Mouse (Mus musculus): ENCODE results near the gene Fkbp8. TPM values are rescaled to one million over a fixed set of nuclear protein-coding genes. Genes with fewer than 3 reads are reported as not detected.

Fkbp8 gene
- total and polyA plus RNA-seq, 3 experiments, result 116 to 179 (median 135) TPM

GRCm38 (mm10) chr8:70504851-70505250 lies 22.7 kb upstream of the Fkbp8 start:
- TF ChIP-seq POLR2A (IDR thresholded peaks at IDR 0.05; ENCODE audit: insufficient read depth, low read depth, low read length) (no peak), EP300 (IDR thresholded peaks at IDR 0.05; ENCODE audit: insufficient read depth, low read depth, low read length) (0 out of 2 replicates have a peak, but pooled peaks have one; percentile 19), CTCF (IDR thresholded peaks at IDR 0.05) (peak; percentile 96)
- H3K27me3 ChIP-seq (ENCODE audit: control insufficient read depth, insufficient read depth, low read length), result peaks cover 1% of the 10 kb centered on the region; the same call in 1 of the 2 replicates
- H3K4me1 ChIP-seq (ENCODE audit: control insufficient read depth, insufficient read depth, low read length), result peaks cover 15% of the 10 kb centered on the region

DNA sequence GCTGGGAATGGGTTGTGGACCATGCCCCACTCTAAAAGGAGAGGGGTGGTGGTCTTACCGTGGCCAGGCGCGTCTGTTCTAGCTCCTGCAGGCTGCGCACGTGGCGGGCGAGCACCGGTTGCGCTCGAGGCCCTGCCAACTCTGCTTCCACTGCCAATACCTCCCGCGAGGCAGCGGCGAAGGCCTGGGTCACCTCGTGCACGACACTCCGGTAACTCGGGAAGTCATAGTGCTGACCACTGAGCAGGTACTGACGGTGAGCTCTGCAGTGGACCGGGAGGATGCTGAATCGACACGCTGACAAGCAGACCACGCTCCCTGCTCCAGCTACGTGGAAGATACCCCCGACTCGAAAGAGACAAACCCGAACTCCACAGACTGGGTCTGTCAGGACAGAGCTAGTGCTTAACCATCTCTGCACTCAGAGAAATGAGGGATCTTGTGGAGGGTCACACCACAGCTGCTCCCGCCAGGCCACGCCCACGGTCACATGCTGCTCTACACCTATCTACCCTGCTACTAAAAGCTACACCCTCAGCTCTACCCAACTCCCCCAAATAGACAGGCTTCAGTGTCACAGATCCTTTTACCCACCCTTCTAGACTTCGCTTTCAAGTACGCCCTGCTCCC lies 21.7 kb upstream of the Fkbp8 start:
- peaks cover 2% of the 10 kb centered on the region; the same call in 1 of the 2 replicates for H3K36me3 ChIP-seq (ENCODE audit: control insufficient read depth, insufficient read depth, low read length)
- H3K9ac ChIP-seq (ENCODE audit: low read depth, low read length), result peak overlapping the region; percentile 34
- WGBS, result 32% methylated on average over 32 of the region's 32 CpGs
- TF ChIP-seq CTCF (IDR thresholded peaks at IDR 0.05) (no peak), EP300 (IDR thresholded peaks at IDR 0.05; ENCODE audit: insufficient read depth, low read depth, low read length) (0 out of 2 replicates have a peak, but pooled peaks have one; percentile 21)
- H3K4me1 ChIP-seq (ENCODE audit: control insufficient read depth, insufficient read depth, low read length), result peaks cover 15% of the 10 kb centered on the region
- H3K79me2 ChIP-seq (replicated peaks; ENCODE audit: control insufficient read depth, insufficient read depth, low read length), result peaks cover 3% of the 10 kb centered on the region
- intact Hi-C loops (cut with DNase I), result loop anchor here (2.0 kb wide), 1 partner anchor 79 kb away; no protein-coding TSS in a partner anchor
- no peaks in the 10 kb centered on the region for H3K27me3 ChIP-seq (ENCODE audit: control insufficient read depth, insufficient read depth, low read length)
- peak overlapping the region; percentile 94 for H3K27ac ChIP-seq
- peak overlapping the region; percentile 75 for H3K4me3 ChIP-seq
- no peak for DNase-seq

More at GRCm38 (mm10) chr8:70504851-70505250, 22.7 kb upstream of the Fkbp8 start:
- intact Hi-C loops (cut with DNase I), result no loop called here
- DNase-seq, result peak; percentile 59 to 73
- 87% methylated on average over 3 of the region's 3 CpGs for WGBS
- Histone ChIP-seq H3K27ac (no peak overlapping the region; the same call in 1 of the 2 replicates), H3K9ac (ENCODE audit: low read depth, low read length) (no peak overlapping the region), H3K36me3 (ENCODE audit: control insufficient read depth, insufficient read depth, low read length) (peaks cover 2% of the 10 kb centered on the region; the same call in 1 of the 2 replicates), H3K79me2 (replicated peaks; ENCODE audit: control insufficient read depth, insufficient read depth, low read length) (peaks cover 3% of the 10 kb centered on the region), H3K4me3 (no peak overlapping the region)

GRCm38 (mm10) chr8:70506328-70507026 lies 21.0 kb upstream of the Fkbp8 start, which contains the start of gene Rex1bd:
Gene Rex1bd (minus strand): TSS chr8:70506752.
- 4% methylated on average over 40 of the region's 40 CpGs for WGBS
- TF ChIP-seq CTCF (IDR thresholded peaks at IDR 0.05) (peak; percentile 82), EP300 (IDR thresholded peaks at IDR 0.05; ENCODE audit: insufficient read depth, low read depth, low read length) (0 out of 2 replicates have a peak, but pooled peaks have one; percentile 51), POLR2A (IDR thresholded peaks at IDR 0.05; ENCODE audit: insufficient read depth, low read depth, low read length) (peak; percentile 47)
- intact Hi-C loops (cut with DNase I), result loop anchor here (2.0 kb wide), 1 partner anchor 78 kb away; no protein-coding TSS in a partner anchor

GRCm38 (mm10) chr8:70507027-70507393 lies 20.5 kb upstream of the Fkbp8 start:
- Histone ChIP-seq H3K4me3 (no peak overlapping the region), H3K4me1 (ENCODE audit: control insufficient read depth, insufficient read depth, low read length) (peaks cover 15% of the 10 kb centered on the region), H3K27me3 (ENCODE audit: control insufficient read depth, insufficient read depth, low read length) (no peaks in the 10 kb centered on the region), H3K27ac (no peak overlapping the region), H3K79me2 (replicated peaks; ENCODE audit: control insufficient read depth, insufficient read depth, low read length) (peaks cover 3% of the 10 kb centered on the region), H3K36me3 (ENCODE audit: control insufficient read depth, insufficient read depth, low read length) (peaks cover 2% of the 10 kb centered on the region; the same call in 1 of the 2 replicates), H3K9ac (ENCODE audit: low read depth, low read length) (no peak overlapping the region)
- DNase-seq, result no peak
- TF ChIP-seq CTCF (IDR thresholded peaks at IDR 0.05), result no peak
- no peak for TF ChIP-seq EP300 (IDR thresholded peaks at IDR 0.05; ENCODE audit: insufficient read depth, low read depth, low read length)
- no peak; the same call in 1 of the 2 replicates for TF ChIP-seq POLR2A (IDR thresholded peaks at IDR 0.05; ENCODE audit: insufficient read depth, low read depth, low read length)
- intact Hi-C loops (cut with DNase I), result loop anchor here (2.0 kb wide), 1 partner anchor 78 kb away; no protein-coding TSS in a partner anchor
- 75% methylated on average over 5 of the region's 5 CpGs for WGBS

More at GRCm38 (mm10) chr8:70506328-70507026, 21.0 kb upstream of the Fkbp8 start, which contains the start of gene Rex1bd:
- DNase-seq, result peak; percentile 96
- Histone ChIP-seq H3K79me2 (replicated peaks; ENCODE audit: control insufficient read depth, insufficient read depth, low read length) (peaks cover 3% of the 10 kb centered on the region), H3K27me3 (ENCODE audit: control insufficient read depth, insufficient read depth, low read length) (no peaks in the 10 kb centered on the region), H3K9ac (ENCODE audit: low read depth, low read length) (peak within 1 kb of the TSS; percentile 94), H3K4me1 (ENCODE audit: control insufficient read depth, insufficient read depth, low read length) (peaks cover 15% of the 10 kb centered on the region), H3K27ac (peak within 1 kb of the TSS; percentile 94), H3K36me3 (ENCODE audit: control insufficient read depth, insufficient read depth, low read length) (peaks cover 2% of the 10 kb centered on the region; the same call in 1 of the 2 replicates), H3K4me3 (peak within 1 kb of the TSS; percentile 75)

GRCm38 (mm10) chr8:70509281-70509952 lies 18.1 kb upstream of the Fkbp8 start:
- Histone ChIP-seq H3K27me3 (ENCODE audit: control insufficient read depth, insufficient read depth, low read length) (no peaks in the 10 kb centered on the region), H3K36me3 (ENCODE audit: control insufficient read depth, insufficient read depth, low read length) (peaks cover 2% of the 10 kb centered on the region; the same call in 1 of the 2 replicates), H3K27ac (peak overlapping the region; percentile 87), H3K9ac (ENCODE audit: low read depth, low read length) (peak overlapping the region; percentile 85), H3K4me1 (ENCODE audit: control insufficient read depth, insufficient read depth, low read length) (peaks cover 15% of the 10 kb centered on the region), H3K4me3 (peak overlapping the region; percentile 68), H3K79me2 (replicated peaks; ENCODE audit: control insufficient read depth, insufficient read depth, low read length) (peaks cover 3% of the 10 kb centered on the region)
- 0 out of 2 replicates have a peak, but pooled peaks have one; percentile 11 for TF ChIP-seq POLR2A (IDR thresholded peaks at IDR 0.05; ENCODE audit: insufficient read depth, low read depth, low read length)
- no peak for TF ChIP-seq EP300 (IDR thresholded peaks at IDR 0.05; ENCODE audit: insufficient read depth, low read depth, low read length)
- no peak for TF ChIP-seq CTCF (IDR thresholded peaks at IDR 0.05)
- no peak for DNase-seq
- intact Hi-C loops (cut with DNase I), result no loop called here
- WGBS, result 6% methylated on average over 25 of the region's 25 CpGs
